Mouse (Mus musculus): ENCODE measurements around the gene Pou6f1.
"Not testable (repeated sequence)": the region's sequence is repeated elsewhere in the genome, so short reads cannot be mapped to it uniquely, and the experiment has no call there.

Pou6f1 gene

DNA sequence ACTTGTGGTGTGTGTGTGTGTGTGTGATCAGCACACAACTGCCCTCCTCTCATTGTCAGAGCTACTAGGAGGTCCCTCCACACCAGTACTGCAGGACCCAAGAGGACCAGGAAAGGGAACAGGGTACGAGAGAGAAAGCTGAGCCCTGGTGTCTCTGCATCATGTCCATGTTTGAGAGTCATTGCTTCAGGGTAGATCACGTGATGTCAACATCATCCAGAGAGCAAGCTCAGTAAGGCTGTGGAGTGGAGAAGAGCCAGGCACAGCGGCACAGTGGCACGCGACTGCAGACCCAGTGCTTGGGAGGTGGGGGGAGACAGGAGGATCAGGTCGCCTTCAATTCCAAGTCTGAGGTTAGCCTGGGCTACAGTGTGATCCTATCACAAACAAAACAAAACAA lies 23.4 kb downstream of the Pou6f1 start:
- no peak for DNase-seq (ENCODE audit: low read depth)

- no peak for DNase-seq (ENCODE audit: low read depth)
Measured at GRCm38 (mm10) chr15:100575366-100575765, 24.4 kb downstream of the Pou6f1 start.

DNA sequence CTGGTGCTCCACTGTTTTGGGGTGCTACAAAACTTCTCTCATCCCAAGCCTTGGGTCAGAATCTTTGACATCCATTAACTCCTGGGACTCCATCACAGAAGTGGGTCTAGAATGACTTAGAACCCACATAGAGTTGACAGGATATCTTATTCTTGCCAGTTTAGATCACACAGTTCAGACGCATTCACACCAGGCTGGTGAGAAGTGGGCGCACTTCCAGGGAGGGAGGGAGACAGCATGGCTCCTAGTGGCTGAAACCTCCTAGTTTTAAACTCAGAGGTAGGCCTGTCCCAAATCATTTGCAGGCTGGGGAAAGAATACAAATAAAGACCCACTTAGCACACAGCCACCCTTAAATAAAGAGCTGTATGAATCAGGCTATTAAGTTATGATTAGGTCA lies 25.4 kb downstream of the Pou6f1 start:
- no peak for DNase-seq (ENCODE audit: low read depth)

- no peak for DNase-seq (ENCODE audit: low read depth)
Measured at GRCm38 (mm10) chr15:100573946-100574345, 25.8 kb downstream of the Pou6f1 start.

DNA sequence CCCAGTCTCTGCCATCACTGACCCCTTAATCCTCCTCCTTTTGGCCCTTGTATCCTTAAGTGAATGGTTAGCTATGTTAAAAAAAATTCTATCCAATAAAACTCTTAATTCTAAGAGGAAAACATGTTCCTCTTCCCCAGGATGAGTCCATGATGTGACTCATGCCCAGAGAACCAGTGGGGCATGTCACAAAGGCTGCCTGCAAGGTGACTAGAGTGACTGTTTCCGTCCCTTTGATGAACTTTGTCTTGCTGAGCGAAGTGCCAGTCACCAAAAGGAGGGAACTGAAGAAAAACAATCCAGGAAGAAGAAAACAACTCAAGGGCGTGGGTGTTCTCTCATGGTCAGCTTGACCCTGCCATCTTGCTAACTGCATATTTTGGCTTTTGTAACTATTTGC lies 30.5 kb downstream of the Pou6f1 start:
- DNase-seq (ENCODE audit: low read depth), result no peak

DNA sequence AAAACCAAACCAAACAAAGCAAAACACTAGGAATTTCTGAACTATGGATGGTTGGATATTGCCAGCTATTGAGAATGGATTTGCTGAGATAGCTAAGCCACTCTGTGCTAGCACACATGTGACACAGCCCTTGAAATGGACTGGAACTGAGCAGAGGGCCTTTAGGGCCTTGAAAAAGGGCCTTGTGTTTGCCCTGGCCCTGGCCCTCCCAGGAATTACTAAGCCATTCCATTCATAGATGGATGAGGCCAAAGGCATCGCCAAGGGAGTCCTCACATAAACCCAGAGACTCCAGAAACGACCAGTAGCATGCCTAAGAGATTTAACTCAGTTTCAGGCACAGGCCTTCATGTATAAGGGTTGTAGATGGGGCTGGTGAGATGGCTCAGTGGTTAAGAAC lies 33.3 kb downstream of the Pou6f1 start:
- DNase-seq (ENCODE audit: low read depth), result no peak

DNA sequence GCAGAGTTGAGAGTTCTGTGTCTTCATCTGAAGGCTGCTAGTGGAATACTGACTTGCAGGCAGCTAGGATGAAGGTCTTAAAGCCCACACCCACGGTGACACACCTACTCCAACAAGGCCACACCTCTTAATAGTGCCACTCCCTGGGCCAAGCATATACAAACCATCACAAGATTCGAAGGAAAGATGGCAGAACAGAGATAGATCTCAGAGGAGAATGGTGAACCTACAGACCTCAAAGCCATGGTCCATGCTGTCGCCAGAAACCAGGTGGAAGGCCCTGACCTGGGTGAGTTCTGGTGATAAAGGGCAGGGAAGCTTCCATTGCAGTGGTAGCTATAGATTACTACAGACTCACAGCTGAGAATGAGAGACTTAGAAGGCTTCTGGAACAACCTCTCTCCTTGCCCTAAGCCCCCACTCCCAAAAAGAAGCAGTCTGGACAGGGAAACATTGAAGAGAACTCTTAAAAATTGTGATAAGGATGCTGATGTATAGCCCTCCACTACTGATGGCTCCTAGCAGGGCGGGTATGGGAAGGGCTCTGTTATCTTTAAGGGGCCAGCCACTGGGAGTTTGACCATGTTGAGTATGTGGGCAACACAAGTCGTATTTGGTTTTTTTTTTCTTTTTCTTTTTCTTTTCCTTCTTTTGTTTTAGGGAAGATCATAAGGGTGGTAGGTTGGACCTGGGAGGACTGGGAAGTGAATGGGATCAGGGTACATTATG lies 41.9 kb downstream of the Pou6f1 start:
- no peak for DNase-seq (ENCODE audit: low read depth)

DNA sequence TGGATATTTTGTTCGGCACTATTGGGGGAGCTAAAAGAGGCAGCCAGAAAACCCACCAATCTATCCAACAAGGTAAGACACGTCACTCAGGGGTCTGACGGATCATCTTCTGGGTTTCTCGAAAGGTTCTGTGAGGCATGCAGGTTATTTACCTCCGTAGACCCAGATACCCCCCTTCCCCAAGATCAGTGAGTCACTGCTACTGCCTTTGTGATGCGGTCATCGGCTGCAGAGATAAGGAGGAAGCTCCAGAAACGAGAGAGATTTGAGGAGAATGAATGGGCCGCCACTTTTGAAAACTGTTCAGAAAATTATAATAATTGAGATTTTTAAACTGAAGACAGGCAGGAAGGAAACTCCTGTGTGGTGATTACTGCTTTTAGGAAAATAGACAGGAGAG lies 43.4 kb downstream of the Pou6f1 start:
- DNase-seq (ENCODE audit: low read depth), result no peak

GRCm38 (mm10) chr15:100555965-100556364 lies 43.8 kb downstream of the Pou6f1 start:
- no peak for DNase-seq (ENCODE audit: low read depth)

GRCm38 (mm10) chr15:100551326-100552307 lies 48.2 kb downstream of the Pou6f1 start, which contains the start of gene Tfcp2:
Gene Tfcp2, minus strand, starts transcription at chr15:100552008.
- DNase-seq (ENCODE audit: low read depth), result peak; percentile 93

GRCm38 (mm10) chr15:100550280-100550679 lies 49.5 kb downstream of the Pou6f1 start:
- DNase-seq (ENCODE audit: low read depth), result no peak

GRCm38 (mm10) chr15:100543651-100544030 lies 56.1 kb downstream of the Pou6f1 start:
- DNase-seq (ENCODE audit: low read depth), result not testable (repeated sequence)

DNA sequence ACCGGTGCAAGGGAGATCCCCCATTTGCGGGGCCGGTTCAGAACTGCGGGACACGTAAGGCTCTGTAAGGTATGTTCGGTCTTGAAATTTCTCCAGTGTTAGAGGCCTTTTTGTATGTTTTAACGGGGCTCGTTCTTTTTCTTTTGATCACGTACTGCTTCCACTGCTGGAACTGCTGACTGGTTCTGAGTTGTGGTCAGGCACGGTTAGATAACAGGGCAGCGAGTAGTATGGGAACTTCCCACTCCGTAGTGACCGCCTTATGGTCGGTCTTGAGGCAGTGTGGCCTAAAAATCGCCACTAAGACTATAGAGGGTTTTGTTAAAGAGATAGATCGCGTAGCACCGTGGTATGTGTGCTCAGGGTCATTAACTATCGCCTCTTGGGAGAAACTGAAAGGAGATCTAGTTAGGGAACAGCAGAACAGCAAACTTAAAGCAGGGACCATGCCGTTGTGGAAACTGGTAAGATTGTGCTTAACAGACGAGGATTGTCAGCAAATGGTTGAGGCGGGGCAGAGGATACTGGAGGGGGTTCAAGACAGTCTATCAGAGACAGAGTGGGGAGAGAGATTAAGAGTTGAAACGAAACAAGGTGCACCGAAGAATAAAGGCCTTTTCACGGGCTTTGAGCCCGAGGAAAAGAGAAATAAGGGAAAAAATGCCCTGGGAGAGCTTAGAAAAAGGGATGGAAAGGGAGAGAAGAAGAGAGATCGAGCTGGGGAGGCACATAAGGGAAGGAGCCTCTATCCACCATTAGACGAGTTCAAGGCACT lies 56.7 kb downstream of the Pou6f1 start:
- not testable (repeated sequence) for DNase-seq (ENCODE audit: low read depth)

GRCm38 (mm10) chr15:100541426-100541825 lies 58.4 kb downstream of the Pou6f1 start:
- no peak for DNase-seq (ENCODE audit: low read depth)

GRCm38 (mm10) chr15:100541001-100541400 lies 58.8 kb downstream of the Pou6f1 start:
- not testable (repeated sequence) for DNase-seq (ENCODE audit: low read depth)

DNA sequence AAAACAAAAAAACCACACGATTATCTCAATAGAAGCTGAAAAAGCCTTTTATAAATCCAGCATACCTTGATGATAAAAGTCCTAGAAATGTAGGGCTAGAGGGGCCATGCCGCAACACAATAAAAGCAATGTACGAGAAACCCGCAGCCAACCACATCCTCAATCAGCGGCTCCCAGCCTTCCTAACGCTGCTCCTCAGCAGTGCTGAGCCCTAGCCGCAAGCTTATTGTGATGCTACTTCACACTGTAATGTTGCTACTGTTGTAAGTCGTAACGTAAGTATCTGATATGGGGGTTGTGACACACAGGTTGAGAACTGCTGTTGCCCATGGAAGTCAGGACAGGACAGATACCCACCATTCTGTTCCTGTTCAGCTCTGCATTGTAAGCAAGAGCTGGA lies 60.4 kb downstream of the Pou6f1 start:
- no peak for DNase-seq (ENCODE audit: low read depth)

DNA sequence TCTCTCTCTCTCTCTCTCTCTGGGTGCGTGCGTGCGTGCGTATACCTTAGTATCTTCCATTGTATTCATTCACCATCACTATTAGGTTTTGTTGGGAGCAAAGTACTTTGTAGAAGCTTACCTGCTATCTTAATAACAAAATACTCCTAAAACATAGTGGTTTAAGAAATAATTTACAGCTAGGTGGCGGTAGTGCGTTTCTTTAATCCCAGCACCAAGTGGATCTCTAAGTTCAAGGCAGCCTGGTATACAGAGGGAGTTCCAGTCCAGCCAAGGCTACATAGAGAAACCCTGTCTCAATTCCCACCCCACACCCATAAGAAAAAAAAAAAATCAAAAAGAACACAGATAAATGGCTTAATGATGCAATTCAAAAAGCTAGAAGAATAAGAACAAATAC lies 61.9 kb downstream of the Pou6f1 start:
- DNase-seq (ENCODE audit: low read depth), result peak; percentile 53

- DNase-seq (ENCODE audit: low read depth), result no peak
Measured at GRCm38 (mm10) chr15:100527900-100528299, 71.9 kb downstream of the Pou6f1 start.

DNA sequence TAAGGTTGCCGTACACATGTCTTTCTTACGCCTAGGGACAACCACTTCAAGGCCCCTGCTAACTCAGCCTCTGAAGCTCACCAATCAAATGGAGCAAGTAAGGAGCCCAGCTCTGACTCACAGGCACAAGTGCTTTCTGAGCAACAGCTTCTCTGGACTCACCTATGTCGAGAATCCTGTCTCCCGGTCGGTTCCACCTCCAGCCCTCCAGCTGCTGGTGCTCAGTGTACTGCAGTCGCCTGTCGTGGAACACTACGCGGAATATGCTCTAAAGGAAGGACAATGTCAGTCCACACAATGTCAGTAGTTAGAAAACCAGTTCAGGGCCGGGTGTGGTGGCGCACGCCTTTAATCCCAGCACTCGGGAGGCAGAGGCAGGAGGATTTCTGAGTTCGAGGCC lies 74.4 kb downstream of the Pou6f1 start:
- no peak for DNase-seq (ENCODE audit: low read depth)
